Mouse (Mus musculus) testis, adult 2 months (tissue): ENCODE measurements around the gene Pdcd6ip.

Source experiments
- CTCF ChIP-seq: fragments of 200-500 bp; IDR thresholded peaks from 2 replicates; pipeline ENCODE4 v1.5.1; 2012; ENCODE audit warnings: low read depth, mild to moderate bottlenecking, inconsistent platforms, low read length, moderate library complexity; ENCODE audit not compliant: control insufficient read depth, insufficient read depth, insufficient replicate concordance
- POLR2A ChIP-seq: fragments of 200-500 bp; IDR thresholded peaks from 2 replicates; pipeline ENCODE4 v1.6.1; 2012; ENCODE audit warnings: low read depth, mild to moderate bottlenecking, inconsistent platforms, low read length, moderate library complexity; ENCODE audit not compliant: control insufficient read depth

DNA sequence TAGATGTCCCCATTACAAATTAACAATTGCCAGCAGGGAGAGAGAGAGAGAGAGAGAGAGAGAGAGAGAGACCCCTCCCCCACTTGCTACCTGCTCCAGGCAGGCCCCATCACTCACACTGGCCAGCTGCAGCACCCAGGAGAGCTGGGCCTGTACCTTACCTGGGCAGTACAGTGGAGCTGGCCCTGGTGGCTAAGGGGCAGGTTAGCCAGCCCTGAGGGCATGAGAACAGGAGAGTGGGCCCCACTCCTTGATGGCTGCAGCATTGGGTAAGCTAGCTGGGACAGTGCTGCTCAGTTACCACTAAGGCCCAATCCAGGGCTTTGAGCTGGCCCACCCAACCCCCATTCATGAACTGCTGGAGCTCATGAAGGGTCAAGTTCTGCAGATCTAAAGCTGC, 27.9 kb upstream of the Pdcd6ip start:
- TF ChIP-seq CTCF (no peak), POLR2A (no peak)
